Mouse (Mus musculus) mesoderm, embryonic 11.5 days (tissue): Measurements from ENCODE around the gene Gm27235.
"Not testable (repeated sequence)": the region's sequence is repeated elsewhere in the genome, so short reads cannot be mapped to it uniquely, and the experiment has no call there.

Experiments
- DNase-seq: peaks from one replicate; pipeline ENCODE4 v3.0.0-alpha.2; 2012; ENCODE audit warnings: low read depth, low spot score

The Gm27235 gene

GRCm38 (mm10) chr9:35790001-35790400 is at the start of gene Gm27235, which contains the start of gene D730048I06Rik:
Gene Gm27235, minus strand, starts transcription at chr9:35790101.
Gene D730048I06Rik, minus strand, starts transcription at chr9:35790112.
- DNase-seq, result no peak

GRCm38 (mm10) chr9:35817881-35818280 is 28.0 kb upstream of the Gm27235 start:
- DNase-seq, result not testable (repeated sequence)

- DNase-seq, result no peak
Observed at GRCm38 (mm10) chr9:35798146-35798545, 8.2 kb upstream of the Gm27235 start.

GRCm38 (mm10) chr9:35778009-35778408 is 11.9 kb downstream of the Gm27235 start, which contains the start of gene Gm17727:
Gene Gm17727, minus strand, starts transcription at chr9:35778109.
- no peak for DNase-seq

GRCm38 (mm10) chr9:35756843-35757242 is 33.1 kb downstream of the Gm27235 start:
- no peak for DNase-seq

- DNase-seq, result no peak
Observed at GRCm38 (mm10) chr9:35740749-35741148, 49.2 kb downstream of the Gm27235 start, which contains the start of gene Gm17677. Gene Gm17677, plus strand, starts transcription at chr9:35741049.
